Mouse (Mus musculus) intestine, embryonic 14.5 days (tissue): ENCODE results near the gene Kcna2. TPM values are rescaled to one million over a fixed set of nuclear protein-coding genes. Genes with fewer than 3 reads are reported as not detected.

Experiments
- ATAC-seq: fragments of 200-750 bp; cut with Nextera tagmentation; replicated peaks from 2 replicates; pipeline ENCODE4 v1.8.0; 2017; ENCODE audit warnings: low read depth, moderate number of reproducible peaks, moderate TSS enrichment, moderate library complexity; ENCODE audit not compliant: low FRiP score, low TSS enrichment
- DNase-seq: peaks from one replicate; pipeline ENCODE4 v3.0.0-alpha.2; 2018; ENCODE audit warnings: low spot score
- H3K27ac ChIP-seq: fragments of 300-500 bp; sonication (generic); 2 replicates; pipeline ENCODE4 v1.5.1; 2014; ENCODE audit warnings: low read depth, mild to moderate bottlenecking, control low read depth
- H3K27me3 ChIP-seq: fragments of 300-500 bp; sonication (generic); replicated peaks from 2 replicates; pipeline ENCODE4 v1.6.1; 2014; ENCODE audit warnings: low read length, control low read depth; ENCODE audit not compliant: control insufficient read depth, insufficient read depth
- H3K36me3 ChIP-seq: fragments of 300-500 bp; sonication (generic); 2 replicates; pipeline ENCODE4 v1.6.1; 2014; ENCODE audit warnings: low read length, control low read depth; ENCODE audit not compliant: control insufficient read depth, insufficient read depth
- H3K4me1 ChIP-seq: fragments of 300-500 bp; sonication (generic); replicated peaks from 2 replicates; pipeline ENCODE4 v1.6.1; 2014; ENCODE audit warnings: low read length, control low read depth, mixed read lengths; ENCODE audit not compliant: control insufficient read depth, insufficient read depth
- H3K4me2 ChIP-seq: fragments of 300-500 bp; sonication (generic); 2 replicates; pipeline ENCODE4 v1.6.1; 2014; ENCODE audit warnings: low read length
- H3K4me3 ChIP-seq: fragments of 300-500 bp; sonication (generic); 2 replicates; pipeline ENCODE4 v1.5.1; 2014; ENCODE audit warnings: low read depth, low read length, control low read depth, mixed read lengths
- H3K9ac ChIP-seq: fragments of 300-500 bp; sonication (generic); 2 replicates; pipeline ENCODE4 v1.6.1; 2014; ENCODE audit warnings: mild to moderate bottlenecking, low read length
- H3K9me3 ChIP-seq: fragments of 300-500 bp; sonication (generic); 2 replicates; pipeline ENCODE4 v1.6.1; 2016; ENCODE audit warnings: low read length, control low read depth; ENCODE audit not compliant: control insufficient read depth
- WGBS: fragments of 180-500 bp; shearing (Covaris S2); extraction: QIAGEN DNeasy Blood & Tissue Kit; methylation state at CpG from one replicate; pipeline ENCODE4 v1.1.7; 2014; 5-methylcytosine and 5-hydroxymethylcytosine counted together
- polyA plus RNA-seq: library from polyadenylated mRNA; unstranded; fragments of >200 nt; fragmentation: Nextera tagmentation; extraction: Ambion mirVana; gene quantifications from 2 replicates; pipeline ENCODE4 v1.2.1, GENCODE M21; 2014

Gene Kcna2
- polyA plus RNA-seq, 1 experiment from 2014 or later, result 0.09 TPM

DNA sequence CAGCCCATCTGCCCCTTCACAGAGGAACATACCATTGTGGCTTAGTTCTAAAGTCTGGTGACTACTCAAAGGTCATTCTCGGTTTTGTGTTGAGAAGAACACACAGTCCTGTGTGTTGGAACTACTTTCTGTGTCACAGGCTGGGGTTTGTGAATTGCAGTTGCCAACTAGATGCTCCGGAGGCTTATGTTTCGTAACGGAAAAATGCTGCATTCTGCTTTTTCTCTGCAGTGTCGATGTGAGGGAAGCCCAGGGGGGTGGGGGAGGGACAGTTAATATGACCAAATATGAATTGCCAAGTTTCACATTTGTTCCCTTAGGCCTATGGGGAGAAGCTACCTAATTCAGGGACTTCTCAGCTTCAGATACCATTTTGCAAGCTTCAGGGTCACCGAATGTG is 5.0 kb downstream of the Kcna2 start:
- peaks cover 34% of the 10 kb centered on the region for H3K27me3 ChIP-seq
- H3K27ac ChIP-seq, result no peak overlapping the region
- H3K36me3 ChIP-seq, result no peaks in the 10 kb centered on the region
- no peaks in the 10 kb centered on the region for H3K9me3 ChIP-seq
- H3K4me3 ChIP-seq, result no peak overlapping the region
- ATAC-seq (no peak), DNase-seq (no peak)
- H3K4me1 ChIP-seq, result peaks cover 7% of the 10 kb centered on the region
- 78% methylated on average over 6 of the region's 6 CpGs for WGBS
- H3K4me2 ChIP-seq, result no peak overlapping the region
- no peak overlapping the region for H3K9ac ChIP-seq

- Histone ChIP-seq H3K9ac (no peak overlapping the region), H3K4me1 (no peaks in the 10 kb centered on the region), H3K4me2 (no peak overlapping the region), H3K4me3 (no peak overlapping the region), H3K36me3 (no peaks in the 10 kb centered on the region), H3K27me3 (no peaks in the 10 kb centered on the region), H3K27ac (no peak overlapping the region), H3K9me3 (no peaks in the 10 kb centered on the region)
- ATAC-seq (no peak), DNase-seq (no peak)
- WGBS, result 48% methylated on average over 4 of the region's 4 CpGs
Measured at GRCm38 (mm10) chr3:107112498-107112897, 11.6 kb downstream of the Kcna2 start.

- H3K27me3 ChIP-seq, result no peaks in the 10 kb centered on the region
- H3K36me3 ChIP-seq, result no peaks in the 10 kb centered on the region
- H3K9me3 ChIP-seq, result no peaks in the 10 kb centered on the region
- no peak for DNase-seq
- no peak overlapping the region for H3K4me3 ChIP-seq
- H3K4me1 ChIP-seq, result no peaks in the 10 kb centered on the region
- ATAC-seq, result no peak
- no peak overlapping the region for H3K9ac ChIP-seq
- WGBS, result 58% methylated on average over 10 of the region's 10 CpGs
- H3K27ac ChIP-seq, result no peak overlapping the region
- H3K4me2 ChIP-seq, result no peak overlapping the region
Measured at GRCm38 (mm10) chr3:107112932-107113659, 12.2 kb downstream of the Kcna2 start.

GRCm38 (mm10) chr3:107113771-107114737 is 13.1 kb downstream of the Kcna2 start:
- no peaks in the 10 kb centered on the region for H3K9me3 ChIP-seq
- no peak overlapping the region for H3K9ac ChIP-seq
- H3K27me3 ChIP-seq, result no peaks in the 10 kb centered on the region
- no peak overlapping the region for H3K27ac ChIP-seq
- whole genome bisulfite sequencing, result 66% methylated on average over 14 of the region's 14 CpGs
- ATAC-seq, result no peak
- no peak overlapping the region for H3K4me2 ChIP-seq
- no peak for DNase-seq
- H3K4me1 ChIP-seq, result no peaks in the 10 kb centered on the region
- H3K4me3 ChIP-seq, result no peak overlapping the region
- no peaks in the 10 kb centered on the region for H3K36me3 ChIP-seq

- H3K4me2 ChIP-seq, result no peak overlapping the region
- H3K9me3 ChIP-seq, result no peaks in the 10 kb centered on the region
- WGBS, result 87% methylated on average over 2 of the region's 2 CpGs
- H3K9ac ChIP-seq, result no peak overlapping the region
- ATAC-seq (no peak), DNase-seq (no peak)
- H3K36me3 ChIP-seq, result no peaks in the 10 kb centered on the region
- no peak overlapping the region for H3K4me3 ChIP-seq
- H3K27ac ChIP-seq, result no peak overlapping the region
- no peaks in the 10 kb centered on the region for H3K4me1 ChIP-seq
- no peaks in the 10 kb centered on the region for H3K27me3 ChIP-seq
Measured at GRCm38 (mm10) chr3:107114941-107115340, 14.0 kb downstream of the Kcna2 start.

DNA sequence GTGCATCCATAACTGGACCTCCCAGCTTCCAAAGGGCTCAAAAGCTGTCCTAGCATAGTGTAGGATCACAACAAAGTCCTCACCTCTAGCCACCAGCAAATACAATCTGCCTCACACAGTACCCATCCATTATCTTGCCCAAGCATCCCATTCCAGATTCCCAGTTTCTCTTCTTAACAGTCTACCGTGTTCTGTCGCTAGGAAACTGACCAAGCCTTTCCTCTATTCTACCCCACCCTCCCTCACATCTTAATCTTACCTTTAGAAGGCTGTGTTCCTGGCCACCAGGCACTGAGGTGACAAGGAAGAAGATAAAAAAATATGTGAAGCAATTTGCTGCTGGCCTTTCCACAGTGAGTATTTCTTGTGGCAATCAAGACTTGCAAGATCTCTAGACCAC is 14.8 kb downstream of the Kcna2 start:
- H3K4me1 ChIP-seq, result no peaks in the 10 kb centered on the region
- no peak for ATAC-seq
- H3K27me3 ChIP-seq, result no peaks in the 10 kb centered on the region
- DNase-seq, result no peak
- no peak overlapping the region for H3K4me3 ChIP-seq
- no peak overlapping the region for H3K4me2 ChIP-seq
- no peak overlapping the region for H3K27ac ChIP-seq
- no peak overlapping the region for H3K9ac ChIP-seq
- H3K36me3 ChIP-seq, result no peaks in the 10 kb centered on the region
- WGBS, result 58% methylated on average over 2 of the region's 2 CpGs
- no peaks in the 10 kb centered on the region for H3K9me3 ChIP-seq

- no peak overlapping the region for H3K4me2 ChIP-seq
- H3K4me3 ChIP-seq, result no peak overlapping the region
- H3K36me3 ChIP-seq, result no peaks in the 10 kb centered on the region
- no peaks in the 10 kb centered on the region for H3K4me1 ChIP-seq
- DNase-seq (no peak), ATAC-seq (no peak)
- WGBS, result 87% methylated on average over 2 of the region's 2 CpGs
- no peak overlapping the region for H3K9ac ChIP-seq
- no peak overlapping the region for H3K27ac ChIP-seq
- no peaks in the 10 kb centered on the region for H3K9me3 ChIP-seq
- H3K27me3 ChIP-seq, result no peaks in the 10 kb centered on the region
Measured at GRCm38 (mm10) chr3:107119864-107120564, 19.1 kb downstream of the Kcna2 start.

- ATAC-seq, result no peak
- no peaks in the 10 kb centered on the region for H3K4me1 ChIP-seq
Measured at GRCm38 (mm10) chr3:107122306-107122705, 21.4 kb downstream of the Kcna2 start.

More at GRCm38 (mm10) chr3:107122306-107122705, 21.4 kb downstream of the Kcna2 start:
- no peak overlapping the region for H3K9ac ChIP-seq
- H3K36me3 ChIP-seq, result no peaks in the 10 kb centered on the region
- no peak overlapping the region for H3K27ac ChIP-seq
- DNase-seq, result no peak
- no peak overlapping the region for H3K4me3 ChIP-seq
- 0 out of 2 replicates have a peak, but pooled peaks cover 2% of the 10 kb centered on the region for H3K27me3 ChIP-seq
- no peaks in the 10 kb centered on the region for H3K9me3 ChIP-seq
- H3K4me2 ChIP-seq, result no peak overlapping the region
